Mouse (Mus musculus) layer of hippocampus, postnatal 10 days (tissue): Measurements from ENCODE around the gene Naxd. TPM values are rescaled to one million over a fixed set of nuclear protein-coding genes. Genes with fewer than 3 reads are reported as not detected.
A peak's percentile ranks its signal among the peaks of the same experiment; 100 is the strongest.
"Not testable (repeated sequence)": the region's sequence is repeated elsewhere in the genome, so short reads cannot be mapped to it uniquely, and the experiment has no call there.

ENCODE experiments used
- DNase-seq, 2 experiments: peaks; one replicate each; pipeline ENCODE4 v3.0.0; 2021; ENCODE audit warnings: low spot score in 2 of 2
- total RNA-seq, 2 experiments: library from RNA; stranded (reverse); gene quantifications; 2 replicates each; pipeline ENCODE4 v1.2.3; 2021

Gene Naxd
- total RNA-seq, 2 experiments from 2014 or later = 52.7 to 67.3 TPM

- DNase-seq = no peak
Observed at GRCm38 (mm10) chr8:11471309-11471708, 26.0 kb upstream of the Naxd start.

DNA sequence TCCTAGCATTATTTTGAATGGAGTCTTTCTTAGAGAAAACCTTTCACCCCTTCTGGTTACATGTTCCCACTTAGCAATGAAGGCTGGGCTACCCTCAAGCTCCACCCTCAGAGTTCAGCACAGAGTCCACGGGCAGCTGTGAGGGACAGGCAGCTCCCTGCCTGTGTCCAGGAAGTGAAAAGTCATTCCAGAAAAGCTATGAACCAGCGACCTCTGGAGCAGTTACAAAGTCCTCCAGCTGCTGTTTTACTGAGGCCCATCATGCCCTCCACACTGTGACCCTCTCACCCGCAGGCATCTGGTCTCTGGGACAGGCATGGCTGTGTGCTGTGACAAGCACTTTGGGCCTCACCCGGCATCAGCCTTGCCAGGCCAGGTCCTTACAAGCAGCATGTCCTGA lies 24.2 kb upstream of the Naxd start:
- no peak for DNase-seq

GRCm38 (mm10) chr8:11475397-11475796 lies 21.9 kb upstream of the Naxd start:
- DNase-seq = no peak

GRCm38 (mm10) chr8:11475876-11476275 lies 21.4 kb upstream of the Naxd start:
- DNase-seq = no peak

DNA sequence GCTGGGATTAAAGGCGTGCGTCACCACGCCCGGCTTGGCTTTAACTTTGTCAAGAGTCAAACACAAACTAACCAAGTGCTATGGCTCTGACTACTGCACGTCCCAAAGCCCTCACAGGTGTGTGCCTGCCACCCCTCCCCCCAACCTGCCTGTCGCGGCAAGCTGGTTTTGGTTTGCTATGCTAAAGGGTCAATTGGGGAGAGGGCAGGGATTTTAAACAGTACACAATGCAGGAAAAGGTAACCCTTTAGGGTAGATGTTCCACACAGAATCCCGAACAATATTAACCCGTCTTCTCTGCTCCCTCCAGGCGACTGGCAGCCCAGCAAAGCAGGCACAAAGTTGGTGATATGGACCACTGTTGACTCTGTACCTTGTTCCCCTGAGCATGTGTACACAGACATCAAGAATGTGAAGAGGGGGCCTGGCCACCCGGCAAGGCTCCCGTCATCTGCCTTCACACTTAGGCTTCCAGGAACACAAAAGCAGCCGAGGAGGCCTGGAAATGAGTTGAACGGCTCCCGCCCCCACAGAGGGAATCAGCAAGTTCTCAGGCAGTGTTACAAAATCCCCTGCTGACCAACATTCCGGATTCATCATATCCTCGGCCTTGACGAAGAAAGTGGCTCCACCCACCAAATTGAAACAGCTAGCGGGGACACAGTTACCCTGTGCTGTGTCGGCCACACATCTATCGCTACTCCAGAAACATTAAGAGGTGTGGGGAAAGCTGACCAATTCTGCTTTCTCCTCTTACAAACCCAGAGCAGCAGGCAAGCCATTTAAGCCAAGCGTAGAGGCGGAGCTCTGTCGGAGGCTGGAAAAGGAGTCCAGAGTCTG lies 20.7 kb upstream of the Naxd start:
- DNase-seq = no peak

DNA sequence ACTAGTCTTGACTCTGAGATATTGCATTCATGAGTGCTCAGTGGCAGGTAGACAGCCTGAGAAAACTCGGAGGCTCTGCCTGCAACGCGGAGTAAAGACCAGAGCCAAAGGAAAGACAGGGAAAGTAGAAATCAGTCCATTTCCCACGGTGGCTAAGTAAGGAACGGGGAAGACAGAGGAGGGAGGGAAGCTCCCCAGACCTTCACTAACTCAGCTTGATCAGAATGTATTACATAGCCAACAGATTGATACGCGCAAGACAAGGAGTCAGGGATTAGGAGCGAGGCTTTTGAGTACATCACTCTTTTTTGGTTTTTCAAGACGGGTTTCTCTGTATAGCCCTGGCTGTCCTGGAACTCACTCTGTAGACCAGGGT lies 20.1 kb upstream of the Naxd start:
- no peak for DNase-seq

DNA sequence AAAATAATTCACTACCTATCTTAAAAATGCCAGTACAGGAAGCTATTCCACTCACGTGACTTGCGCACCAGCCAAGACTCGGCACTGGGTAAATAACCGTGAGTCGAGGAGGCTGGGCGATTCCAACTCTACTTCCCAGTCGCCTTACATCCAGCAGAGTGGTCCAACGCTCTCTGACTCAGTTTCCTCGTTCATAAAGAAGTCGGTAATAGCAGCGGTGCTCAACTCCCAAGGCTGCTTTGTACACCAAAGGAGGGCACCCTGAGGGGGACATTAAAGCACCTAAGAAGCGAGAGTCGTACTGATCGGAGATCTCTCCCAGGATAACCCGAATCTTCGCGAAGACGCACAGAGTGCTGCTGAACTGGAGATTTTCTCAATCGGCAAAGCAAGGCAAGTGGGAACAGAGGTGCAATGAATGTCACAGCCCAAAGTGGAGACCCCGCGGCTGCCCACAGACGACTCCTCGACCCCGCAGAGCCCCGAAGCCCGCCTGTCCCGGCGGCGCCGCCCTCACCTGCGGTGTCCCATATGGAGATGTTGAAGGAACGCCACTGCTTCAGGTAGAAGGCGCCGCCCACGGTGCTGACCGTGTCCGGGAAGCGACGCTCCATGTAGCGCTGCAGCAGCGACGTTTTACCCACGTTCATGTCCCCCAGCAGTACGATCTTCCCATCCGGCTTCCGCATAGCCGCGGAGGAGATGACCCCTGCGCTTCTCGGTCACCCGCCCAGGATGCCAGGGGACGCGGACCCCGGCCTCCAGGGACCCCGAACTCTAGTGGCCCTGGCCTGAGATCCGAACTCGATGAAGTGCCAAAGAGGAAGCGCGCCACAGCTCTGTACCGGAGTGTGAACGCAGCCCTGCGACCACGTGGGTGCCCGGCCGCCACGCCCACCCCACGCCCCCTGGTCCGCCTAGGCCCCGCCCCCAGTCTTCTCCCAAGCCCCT lies 19.2 kb upstream of the Naxd start, which contains the start of gene Rab20:
Gene Rab20 (minus strand): TSS at position 900 of the 951 bp plus-strand sequence.
- DNase-seq = peak; percentile 34 to 68

DNA sequence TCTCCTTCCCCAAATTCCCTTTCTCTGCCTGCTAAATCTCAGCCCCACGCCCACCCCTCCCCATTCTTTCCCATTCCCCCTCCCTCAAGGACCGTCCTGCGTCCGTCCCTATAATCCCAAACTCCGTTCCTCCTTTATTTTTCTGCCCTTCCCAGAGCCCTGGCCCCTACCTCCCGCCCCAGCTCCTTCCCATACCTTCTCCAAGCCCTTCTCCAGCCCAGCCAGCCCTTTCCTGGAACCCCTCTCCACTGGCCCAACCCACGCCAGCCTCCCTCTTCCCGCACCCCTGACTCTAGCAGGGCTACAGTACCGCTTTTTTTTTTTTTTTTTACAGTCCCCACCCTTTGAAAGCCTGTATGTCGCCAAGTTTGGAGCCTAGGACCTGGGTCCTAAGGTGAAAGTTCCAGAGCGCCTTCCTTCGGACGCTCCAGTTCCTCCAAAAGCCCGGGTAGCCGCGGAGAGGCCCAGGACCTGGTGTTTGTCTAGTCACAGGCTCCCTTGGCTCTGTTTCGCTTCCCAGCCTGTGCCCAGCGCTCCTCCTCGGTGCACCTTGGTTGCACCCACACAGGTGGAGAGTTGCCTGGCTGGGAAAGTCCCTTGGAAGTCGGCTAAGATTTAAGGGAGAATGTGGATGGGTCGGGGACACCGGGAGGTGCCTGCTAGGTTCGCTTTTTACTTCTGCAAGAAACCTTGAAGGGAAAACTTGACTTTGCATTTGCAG lies 18.3 kb upstream of the Naxd start:
- no peak for DNase-seq

- no peak for DNase-seq
Observed at GRCm38 (mm10) chr8:11479591-11479990, 17.7 kb upstream of the Naxd start.

- DNase-seq = no peak
Observed at GRCm38 (mm10) chr8:11481876-11482275, 15.4 kb upstream of the Naxd start.

DNA sequence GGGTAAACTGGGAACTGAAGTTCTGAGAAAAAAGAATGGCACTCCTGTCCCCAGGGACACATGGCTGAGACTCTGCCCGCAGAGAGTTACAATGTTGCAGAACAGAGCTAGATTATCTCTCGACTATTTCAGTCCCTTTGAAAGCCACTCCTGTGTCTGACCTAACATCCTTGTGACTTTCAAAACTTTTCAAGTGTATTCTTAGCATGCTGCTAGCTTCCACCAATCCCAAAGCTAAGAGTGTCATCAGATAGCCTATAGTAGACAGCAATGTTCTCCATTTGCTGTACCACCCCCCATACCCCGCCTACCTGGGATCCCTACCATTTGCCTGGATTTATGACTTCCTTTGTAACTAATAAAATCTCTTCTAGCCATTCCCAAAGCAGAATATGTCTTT lies 14.8 kb upstream of the Naxd start:
- no peak for DNase-seq

DNA sequence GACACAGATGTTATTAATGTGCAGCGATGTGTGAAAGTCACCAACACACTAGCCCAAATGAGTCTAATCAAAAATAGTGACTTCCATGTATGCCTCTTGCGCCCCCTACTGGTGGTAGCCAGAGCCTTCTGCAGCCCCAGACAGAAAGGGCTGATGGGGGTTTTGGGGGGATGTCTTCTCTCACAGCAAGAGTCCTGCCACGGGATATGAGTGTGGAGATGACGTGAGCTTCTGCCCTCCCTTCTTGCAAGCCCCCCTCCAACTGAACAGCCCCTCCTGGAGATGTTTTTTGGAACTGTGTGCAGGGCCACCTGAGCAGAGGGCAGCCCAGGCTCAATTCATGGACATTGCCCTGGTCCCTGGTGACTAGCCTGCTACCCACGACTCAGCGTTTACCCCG lies 11.2 kb upstream of the Naxd start:
- DNase-seq = peak; percentile 82

- no peak for DNase-seq
Observed at GRCm38 (mm10) chr8:11487229-11487628, 10.1 kb upstream of the Naxd start.

DNA sequence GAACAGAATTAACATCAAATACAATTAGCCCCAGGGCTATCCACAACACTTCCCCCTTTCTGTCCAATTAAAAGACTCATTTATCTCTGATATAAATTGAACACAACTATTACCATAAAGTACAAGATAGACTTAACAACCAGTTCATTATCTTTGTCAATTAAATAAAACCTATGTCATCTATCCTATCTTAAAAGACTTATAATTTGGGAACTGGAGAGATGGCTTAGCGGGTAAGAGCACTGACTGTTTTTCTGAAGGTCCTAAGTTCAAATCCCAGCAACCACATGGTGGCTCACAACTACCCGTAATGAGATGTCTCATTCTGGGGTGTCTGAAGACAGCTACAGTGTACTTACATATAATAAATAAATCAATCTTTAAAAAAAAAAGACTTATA lies 5.0 kb upstream of the Naxd start:
- not testable (repeated sequence) for DNase-seq

GRCm38 (mm10) chr8:11498281-11498680 lies 975 bp downstream of the Naxd start:
- DNase-seq = no peak

DNA sequence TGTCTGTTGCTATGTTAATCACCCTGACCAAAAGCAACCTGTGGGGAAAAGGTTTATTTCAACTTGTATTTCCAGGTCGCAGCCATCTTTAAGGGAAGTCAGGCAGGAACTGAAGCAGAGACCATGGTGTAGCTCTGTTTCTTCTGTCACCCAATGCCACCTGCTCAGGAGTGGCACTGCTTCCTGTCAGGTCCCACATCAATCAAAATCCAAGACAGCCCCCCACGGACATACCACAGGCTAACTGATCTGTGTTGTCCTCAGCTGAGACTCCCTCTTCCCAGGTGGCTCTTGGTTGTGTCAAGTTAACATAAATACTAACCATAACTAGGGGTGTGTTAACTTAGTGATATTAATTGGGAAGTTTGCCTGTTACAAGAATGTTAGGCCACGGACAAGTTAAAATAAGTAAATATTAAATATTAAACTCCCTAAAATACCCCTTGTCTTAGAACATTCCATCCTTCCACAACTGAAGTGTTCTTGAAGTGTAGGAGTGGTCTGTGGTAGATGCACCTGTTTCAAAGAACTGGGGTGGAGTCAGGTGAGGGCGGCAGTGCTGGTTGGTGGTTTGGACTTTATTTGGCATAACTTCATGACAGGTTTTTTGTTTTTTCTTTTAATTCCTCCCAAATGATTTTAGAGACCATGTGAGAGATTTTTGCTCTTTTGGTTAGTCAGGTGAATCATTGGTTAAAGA lies 1.6 kb downstream of the Naxd start:
- no peak for DNase-seq

- DNase-seq = no peak
Observed at GRCm38 (mm10) chr8:11503476-11504232, 6.3 kb downstream of the Naxd start.

DNA sequence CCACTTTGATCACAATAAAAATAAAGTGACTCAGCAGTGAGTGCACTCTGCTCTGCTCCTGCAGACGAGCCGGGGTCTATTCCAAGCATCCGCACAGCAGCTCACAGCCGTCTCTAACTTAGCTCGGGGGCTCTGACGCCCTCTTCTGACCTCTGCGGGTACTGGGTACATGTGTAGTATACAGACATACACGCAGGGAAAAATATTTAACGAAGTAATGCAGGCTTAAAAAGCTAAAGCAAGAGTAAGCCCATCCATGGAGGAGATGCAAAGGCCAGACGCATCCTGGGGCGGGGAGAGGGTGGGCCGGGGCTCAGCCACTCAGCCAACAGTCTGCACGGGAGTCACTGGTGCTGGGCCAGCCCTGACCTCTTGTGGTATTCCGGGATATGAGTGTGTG lies 8.8 kb downstream of the Naxd start:
- DNase-seq = no peak

DNA sequence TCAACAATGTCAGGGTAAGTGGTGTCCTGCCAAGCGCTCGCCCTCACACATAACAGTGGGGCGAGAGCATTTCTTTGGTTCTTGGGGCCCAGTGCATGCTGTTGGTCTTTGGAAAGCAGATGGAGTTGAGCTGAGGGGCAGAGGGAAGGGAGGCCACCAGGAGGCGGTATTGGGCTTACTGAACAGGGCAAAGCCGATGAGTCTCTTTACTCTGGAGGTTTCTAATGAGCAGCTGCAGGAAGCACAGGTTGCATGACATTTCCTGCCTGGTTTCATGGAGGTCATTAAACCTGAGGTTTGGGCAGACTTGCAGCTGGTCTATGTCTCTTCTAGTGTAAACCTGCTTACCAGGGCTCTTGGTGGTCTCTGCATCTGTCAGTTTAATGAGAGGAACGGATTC lies 9.5 kb downstream of the Naxd start:
- peak; percentile 60 to 66 for DNase-seq

GRCm38 (mm10) chr8:11508880-11509279 lies 11.6 kb downstream of the Naxd start:
- DNase-seq = no peak
